Mouse (Mus musculus): Measurements from ENCODE around the gene Ifngr1.

Ifngr1 gene

DNA sequence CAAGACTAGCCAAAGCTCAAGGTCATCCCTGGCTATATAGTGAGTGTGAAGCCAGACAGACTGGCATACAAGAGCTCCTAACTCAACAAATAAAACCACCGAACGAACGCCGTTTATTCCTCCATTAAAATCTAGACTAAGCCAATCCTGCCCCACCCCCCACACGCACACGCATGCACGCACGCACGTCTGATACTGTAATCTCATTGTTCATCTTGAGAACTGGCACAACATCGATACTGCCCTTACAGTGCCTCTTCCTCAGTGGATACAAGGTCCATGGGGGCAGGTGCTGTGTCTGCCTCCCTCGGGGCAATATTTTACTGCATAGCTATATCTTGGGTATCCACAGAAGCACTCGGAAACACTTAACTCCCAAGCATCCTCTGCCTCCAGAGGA, 2.1 kb upstream of the Ifngr1 start:
- DNase-seq (ENCODE audit: low spot score), result no peak

DNA sequence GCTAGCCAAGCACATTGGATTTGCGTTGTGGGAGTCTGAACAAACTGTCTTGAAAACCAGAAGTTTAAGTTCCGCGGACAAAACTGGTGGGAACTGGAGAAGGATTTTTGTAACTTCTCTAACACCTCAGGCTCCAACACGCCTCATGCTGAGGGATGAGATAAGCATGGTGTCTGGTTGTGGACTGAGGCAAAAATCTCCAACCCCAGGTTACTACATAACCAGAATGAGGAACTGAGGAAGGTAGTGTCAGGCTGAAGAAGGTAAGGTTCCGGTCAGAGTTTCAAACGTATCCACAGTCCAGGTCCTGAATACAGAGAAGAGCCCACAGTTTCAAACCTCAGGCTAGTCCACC, 486 bp upstream of the Ifngr1 start:
- no peak for DNase-seq (ENCODE audit: low spot score)

DNA sequence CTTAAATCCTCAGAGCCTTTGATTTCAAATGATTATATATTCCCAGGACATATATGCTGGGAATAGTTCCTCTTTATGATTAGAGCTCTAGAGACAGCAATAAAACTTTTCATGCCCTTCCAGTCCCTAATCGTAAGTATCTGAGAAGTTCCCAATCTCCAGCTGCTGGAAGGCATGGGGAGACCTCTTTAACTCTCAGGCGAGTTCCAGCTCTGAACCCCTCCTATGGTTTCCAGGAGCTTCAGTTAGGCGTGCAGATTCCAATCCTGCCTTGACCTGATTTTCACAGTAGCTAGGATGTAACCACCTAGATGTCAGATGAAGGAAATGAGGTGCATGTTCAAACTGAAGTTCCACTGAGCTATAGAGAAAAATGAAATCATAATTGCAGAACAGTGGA, 807 bp downstream of the Ifngr1 start:
- DNase-seq (ENCODE audit: low spot score), result peak; percentile 23

DNA sequence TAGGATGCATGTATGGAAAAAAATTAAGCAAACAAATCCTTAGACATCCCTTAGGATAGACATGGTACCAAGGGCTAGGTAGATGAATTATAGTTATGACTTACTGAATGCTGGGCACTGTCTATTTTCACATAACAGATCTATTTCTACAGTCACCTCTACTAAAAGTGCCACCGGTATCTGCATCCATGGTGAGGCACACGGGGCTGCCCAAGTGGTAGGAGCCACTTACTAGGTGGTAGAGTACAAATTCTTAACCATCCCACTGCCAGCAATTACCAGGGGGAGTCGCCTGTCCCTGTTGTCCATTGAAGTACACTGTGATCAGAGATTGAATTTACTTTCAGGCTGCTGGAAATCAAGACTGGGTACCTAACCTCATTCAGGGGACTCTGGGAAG, 1.5 kb downstream of the Ifngr1 start:
- no peak for DNase-seq (ENCODE audit: low spot score)

DNA sequence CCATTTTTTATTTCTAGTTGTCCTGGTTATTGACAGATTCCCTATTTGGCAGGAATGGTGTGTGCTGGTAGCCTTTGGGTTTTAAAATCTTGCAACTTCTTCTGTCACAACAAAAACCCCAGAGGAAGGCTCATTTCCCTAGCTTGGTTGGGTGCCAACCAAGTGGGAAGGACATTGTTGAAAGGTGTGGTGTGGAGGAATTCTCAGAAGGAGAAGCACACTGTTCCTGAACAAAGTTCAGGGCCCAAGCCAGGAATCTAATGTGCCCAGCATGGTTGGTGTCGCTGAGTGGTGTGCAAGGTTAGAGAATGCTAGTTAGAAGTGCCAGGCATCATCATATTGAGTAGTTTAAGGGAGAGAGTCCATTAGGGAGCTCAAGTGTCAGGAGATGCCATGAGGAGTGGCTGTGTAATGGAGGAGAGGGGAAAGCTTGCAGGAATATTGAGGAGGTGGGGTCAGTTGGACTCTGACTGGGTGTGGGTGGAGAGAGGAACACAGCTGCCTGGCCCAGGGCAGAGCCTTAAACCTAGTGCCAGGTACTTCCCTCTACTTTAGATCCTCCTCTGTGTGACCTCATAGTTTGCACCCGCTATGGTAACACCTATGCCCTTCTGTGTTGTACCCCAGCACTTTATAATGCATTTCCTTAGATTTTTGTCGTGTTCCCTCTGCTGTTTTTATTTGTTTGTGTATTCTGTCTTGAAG, 2.6 kb downstream of the Ifngr1 start:
- peak; percentile 28 for DNase-seq (ENCODE audit: low spot score)

DNA sequence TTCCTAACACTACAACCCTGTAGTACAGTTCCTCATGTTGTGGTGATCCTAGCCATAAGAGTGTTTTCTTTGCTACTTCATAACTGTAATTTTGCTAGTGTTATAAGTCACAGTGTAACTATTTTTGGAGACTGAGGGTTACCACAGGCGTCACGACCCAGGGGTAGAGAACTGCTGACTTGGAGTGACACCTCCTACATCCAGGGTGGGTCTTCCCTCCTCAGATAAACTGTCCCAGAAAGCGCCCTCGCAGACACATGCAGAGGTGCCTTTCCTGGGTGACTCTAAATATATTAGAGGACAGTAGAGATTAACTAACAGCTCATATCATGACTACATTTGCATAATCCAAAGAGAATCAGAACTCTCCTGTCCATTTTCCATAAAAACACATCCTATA, 5.1 kb downstream of the Ifngr1 start:
- peak; percentile 42 for DNase-seq (ENCODE audit: low spot score)

DNA sequence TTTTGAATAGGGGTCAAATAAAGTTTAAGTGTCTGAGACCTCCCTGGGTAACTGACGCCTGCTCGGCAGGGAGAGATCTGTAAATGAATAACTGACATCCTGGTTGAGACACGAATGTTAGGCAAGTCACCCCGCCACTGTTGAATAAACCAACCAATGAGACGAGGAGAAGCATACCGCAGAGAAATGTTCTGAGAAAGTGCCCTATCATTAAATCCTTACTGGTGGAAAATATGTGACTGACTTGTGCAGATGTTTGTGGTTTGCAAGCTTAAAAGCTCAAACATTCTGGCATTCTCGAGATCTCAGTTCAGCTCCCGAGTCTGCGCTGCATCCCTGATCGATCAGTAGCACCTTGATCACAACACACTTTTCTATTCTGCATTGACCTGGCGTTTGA, 6.3 kb downstream of the Ifngr1 start:
- DNase-seq (ENCODE audit: low spot score), result peak; percentile 67

DNA sequence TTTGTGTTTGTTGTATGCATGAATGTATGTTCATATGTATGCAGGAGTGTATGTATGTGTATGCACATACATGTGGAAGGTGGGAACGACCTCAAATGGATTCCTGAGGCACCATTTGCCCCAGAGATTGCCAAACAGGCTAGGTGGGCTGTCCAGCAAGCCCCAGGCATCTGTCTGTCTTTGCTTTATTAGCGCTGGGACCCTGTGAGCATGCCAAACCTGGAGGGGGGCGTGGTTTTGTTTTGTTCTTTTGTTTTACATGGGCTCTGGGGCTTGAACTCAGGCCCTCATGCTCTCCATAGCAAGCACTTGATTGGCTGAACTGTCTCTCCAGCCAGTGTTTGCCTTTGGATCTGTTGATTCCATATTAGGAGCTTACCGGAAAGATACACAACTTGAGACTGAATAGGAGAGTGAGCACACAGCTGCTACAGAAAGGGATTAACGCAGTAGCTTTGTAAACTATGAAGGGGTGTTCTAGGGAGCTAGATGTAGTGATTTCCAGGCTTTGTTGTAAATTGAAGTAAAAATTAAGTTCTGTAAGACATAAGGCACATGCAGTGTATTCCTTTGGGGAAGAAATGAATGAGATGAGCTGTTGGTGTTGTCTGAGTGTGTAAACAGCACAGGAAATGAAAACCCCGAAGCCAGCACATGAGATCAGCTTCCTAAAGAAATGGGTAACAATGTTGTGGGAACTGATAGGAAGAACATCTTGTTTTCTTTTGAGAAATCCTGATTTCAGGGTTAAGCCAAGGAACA, 7.8 kb downstream of the Ifngr1 start:
- DNase-seq (ENCODE audit: low spot score), result no peak

DNA sequence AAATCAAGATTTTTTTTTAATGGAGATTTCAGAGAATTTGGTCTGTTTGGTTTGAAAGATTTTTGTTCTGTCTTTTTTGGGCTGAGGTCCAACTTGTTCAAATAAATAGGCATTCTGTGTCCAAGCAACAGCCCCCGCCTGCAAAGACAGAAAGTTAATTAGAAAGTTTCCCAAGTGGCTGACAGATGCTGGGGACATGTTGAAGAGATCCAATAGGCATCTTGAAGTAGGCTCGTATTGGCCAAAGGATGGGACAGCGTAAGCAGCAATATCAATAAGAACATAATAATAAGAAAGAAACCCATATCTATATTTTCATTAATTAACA, 8.3 kb downstream of the Ifngr1 start:
- DNase-seq (ENCODE audit: low spot score), result no peak

DNA sequence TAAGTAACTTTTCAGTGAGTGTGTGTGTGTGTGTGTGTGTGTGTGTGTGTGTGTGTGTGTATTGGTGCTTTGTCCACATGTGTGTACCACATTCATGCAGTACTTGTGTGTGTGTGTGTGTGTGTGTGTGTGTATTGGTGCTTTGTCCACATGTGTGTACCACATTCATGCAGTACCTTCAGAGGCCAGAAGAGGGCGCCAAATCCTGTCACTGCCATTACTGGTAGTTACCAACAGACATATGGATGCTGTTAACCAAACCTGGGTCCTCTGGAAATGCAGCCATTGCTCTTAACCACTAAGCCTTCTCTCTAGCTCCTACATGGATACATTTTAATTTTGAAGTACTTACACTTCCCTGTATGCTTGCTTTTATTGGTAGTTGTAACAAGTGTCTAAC, 9.8 kb downstream of the Ifngr1 start:
- DNase-seq (ENCODE audit: low spot score), result peak; percentile 66

DNA sequence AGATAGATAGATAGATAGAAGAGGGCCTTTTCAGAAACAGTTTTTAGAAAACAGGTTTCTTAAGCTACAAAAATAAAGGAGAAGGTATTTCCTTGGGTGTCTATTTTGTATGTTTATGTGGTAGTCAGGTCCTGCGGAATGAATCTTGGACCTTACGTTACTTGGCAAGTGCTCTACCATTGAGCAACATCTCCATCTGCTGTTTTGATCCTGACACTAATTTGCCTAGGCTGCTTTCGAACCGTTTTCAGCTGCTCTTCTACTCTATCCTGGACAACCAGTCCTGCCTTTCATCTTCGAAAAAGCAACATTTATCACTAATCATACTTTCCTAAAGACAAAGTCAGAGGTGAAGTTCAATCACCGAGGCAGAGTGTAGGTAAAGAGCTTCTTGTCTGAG, 11.5 kb downstream of the Ifngr1 start:
- no peak for DNase-seq (ENCODE audit: low spot score)

DNA sequence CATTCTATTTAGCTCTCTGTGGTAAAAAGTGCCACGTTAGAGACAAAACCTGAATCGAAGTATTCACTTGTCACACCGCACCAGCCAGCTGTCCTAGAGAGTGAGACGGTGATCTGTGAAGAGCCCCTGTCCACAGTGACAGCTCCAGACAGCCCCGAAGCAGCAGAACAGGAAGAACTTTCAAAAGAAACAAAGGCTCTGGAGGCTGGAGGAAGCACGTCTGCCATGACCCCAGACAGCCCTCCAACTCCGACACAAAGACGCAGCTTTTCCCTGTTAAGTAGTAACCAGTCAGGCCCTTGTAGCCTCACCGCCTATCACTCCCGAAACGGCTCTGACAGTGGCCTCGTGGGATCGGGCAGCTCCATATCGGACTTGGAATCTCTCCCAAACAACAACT, 17.4 kb downstream of the Ifngr1 start:
- no peak for DNase-seq (ENCODE audit: low spot score)

DNA sequence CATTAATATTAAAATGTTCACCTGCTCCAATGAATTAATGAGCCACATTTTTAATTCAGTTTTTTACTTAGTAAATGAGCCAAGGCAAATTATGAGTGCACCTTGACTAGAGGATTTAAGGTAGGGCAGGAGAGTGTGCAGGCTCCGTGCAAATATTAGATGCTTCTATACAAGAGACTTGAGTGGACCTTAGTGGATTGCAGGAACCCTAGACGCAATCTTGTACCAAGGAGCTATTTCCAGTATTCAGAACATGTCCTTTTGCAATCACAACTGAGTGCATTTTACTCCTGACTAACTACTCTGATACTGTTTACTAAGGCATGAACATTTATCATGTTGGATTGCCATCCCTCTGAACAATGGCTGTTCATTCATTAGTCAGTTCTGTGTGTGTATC, 19.9 kb downstream of the Ifngr1 start:
- no peak for DNase-seq (ENCODE audit: low spot score)

DNA sequence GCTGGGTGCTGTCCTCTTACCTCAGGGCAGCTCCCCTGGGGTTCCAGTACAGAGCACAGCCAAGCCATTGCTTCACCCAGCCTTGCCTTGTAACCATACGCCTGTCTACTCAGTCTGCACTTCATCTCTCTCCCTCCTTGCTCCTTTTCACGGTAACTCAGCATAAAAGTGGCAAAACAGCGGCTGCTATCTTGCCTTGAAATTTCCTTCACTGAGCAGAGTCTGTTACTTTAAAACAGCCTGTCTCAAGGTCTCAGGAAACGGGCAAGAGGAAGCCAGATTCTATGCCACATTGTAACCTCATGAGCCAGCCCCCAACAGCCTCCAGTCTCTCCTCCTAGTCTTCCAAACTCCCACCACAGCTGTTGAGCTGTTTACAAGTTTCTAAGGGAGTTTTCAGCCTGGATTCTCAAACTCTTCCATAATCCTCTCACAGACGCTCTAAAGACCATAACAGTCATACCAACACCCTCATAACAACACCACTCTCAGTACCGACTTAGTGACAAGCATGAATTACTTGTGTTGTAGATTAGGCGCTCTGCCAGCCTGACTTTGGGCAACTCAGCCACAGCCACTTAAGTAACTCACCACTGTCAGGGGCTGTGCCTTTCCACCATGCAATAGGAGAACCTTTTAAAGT, 21.5 kb downstream of the Ifngr1 start:
- DNase-seq (ENCODE audit: low spot score), result peak; percentile 34

DNA sequence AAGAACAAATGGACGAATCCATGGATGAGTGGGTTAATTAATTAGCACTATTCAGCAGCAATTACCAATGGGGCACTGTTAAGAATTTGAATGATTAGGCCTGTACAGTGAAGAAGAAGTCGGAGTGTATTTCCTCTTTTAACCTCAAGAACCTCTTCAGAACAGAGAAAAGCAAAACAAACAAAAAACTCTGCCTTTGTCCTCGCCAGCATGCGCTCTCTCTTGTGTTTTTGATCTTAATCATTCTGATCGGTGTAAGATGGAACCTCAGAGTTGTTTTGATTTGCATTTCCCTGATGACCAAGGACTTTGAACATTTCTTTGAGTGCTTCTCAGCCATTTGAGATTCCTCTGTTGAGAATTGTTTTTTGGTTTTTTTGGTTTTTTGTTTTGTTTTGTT, 28.0 kb downstream of the Ifngr1 start:
- peak; percentile 60 for DNase-seq (ENCODE audit: low spot score)

DNA sequence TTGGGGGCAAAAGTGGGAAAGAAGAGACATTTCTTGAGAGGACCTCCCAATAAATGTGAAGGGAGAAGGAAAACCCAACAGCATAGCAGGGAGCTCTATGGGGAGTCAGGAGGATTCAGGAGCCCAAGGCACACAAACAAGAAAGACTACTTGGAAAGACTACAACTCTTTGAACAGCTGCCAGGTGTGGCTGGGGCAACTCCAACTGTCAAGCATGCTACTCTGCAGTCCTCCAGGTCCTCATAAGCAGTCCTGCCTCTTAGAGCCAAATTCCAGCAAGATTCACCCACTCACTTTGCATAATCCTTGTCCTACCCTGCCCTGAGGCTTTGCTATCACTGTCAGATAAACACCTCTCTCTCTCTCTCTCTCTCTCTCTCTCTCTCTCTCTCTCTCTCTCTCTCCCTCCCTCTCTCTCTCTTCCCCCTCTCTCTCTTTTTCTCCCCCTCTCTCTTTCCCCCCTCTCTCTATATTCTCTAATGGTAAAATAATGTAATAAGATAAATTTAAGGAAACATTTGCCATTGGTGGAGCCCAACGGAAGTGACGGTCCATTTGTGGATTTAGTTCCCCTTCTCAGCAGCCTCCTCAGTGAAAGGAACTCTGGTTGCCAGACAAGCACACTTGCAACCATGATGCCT, 29.8 kb downstream of the Ifngr1 start, which contains the start of gene Il22ra2:
Gene Il22ra2, plus strand, starts transcription at position 591 of the 641 bp plus-strand sequence.
- DNase-seq (ENCODE audit: low spot score), result no peak

DNA sequence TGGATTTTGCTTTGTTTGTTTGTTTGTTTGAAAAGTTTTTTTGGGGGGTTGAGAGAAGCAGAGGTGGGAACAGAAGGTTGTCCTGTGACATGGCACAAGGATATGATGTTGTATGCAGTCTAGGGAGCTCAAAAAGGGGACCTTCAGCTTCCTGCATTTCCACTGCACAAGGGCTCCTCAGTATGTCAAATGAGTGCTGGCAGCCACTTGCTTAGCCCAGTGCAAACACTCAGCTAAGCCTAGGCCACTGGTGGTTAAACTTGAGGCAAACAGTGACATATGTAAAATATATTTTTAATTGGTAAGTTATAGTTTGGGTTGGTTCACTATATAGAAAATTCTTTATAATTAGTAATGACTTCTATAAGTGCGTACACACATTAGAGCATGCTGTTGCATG, 32.9 kb downstream of the Ifngr1 start:
- no peak for DNase-seq (ENCODE audit: low spot score)

DNA sequence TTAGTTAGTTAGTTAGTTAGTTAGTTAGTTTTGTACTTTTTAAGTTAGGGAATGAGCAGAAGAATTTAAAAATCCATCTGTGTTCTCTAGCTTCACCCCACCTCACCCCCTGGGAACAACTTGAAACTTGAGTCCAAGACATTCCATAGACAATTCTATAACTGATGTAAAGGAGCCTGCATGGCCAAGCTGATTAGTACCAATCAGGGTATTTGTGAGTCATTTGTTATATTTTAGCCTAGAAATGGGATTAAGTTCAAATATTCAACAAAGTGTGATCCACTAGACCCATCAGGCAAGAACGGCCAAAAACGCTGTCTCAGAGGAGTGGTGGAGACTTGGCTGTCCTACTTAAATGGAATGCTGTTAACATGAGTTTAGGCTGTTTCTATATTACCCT, 35.6 kb downstream of the Ifngr1 start:
- DNase-seq (ENCODE audit: low spot score), result no peak

DNA sequence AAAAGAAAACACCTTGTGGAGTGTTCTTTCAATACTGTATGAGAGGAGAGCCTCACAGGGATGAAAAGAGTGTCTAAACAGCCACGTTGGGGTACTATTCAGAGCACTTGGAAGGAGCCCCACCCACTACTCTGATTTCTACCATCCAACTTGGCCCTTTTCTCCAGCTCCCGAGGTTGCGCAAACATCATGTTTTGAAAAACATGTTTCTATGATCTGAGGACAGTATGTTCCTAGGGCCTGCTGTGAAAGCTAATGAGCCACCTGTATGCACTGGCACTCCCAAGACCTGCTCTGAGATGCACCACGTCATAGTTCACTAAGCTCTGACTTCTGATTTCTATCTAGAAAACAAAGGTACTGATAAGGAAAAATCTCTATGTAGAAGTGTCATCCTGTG, 36.0 kb downstream of the Ifngr1 start:
- DNase-seq (ENCODE audit: low spot score), result no peak

DNA sequence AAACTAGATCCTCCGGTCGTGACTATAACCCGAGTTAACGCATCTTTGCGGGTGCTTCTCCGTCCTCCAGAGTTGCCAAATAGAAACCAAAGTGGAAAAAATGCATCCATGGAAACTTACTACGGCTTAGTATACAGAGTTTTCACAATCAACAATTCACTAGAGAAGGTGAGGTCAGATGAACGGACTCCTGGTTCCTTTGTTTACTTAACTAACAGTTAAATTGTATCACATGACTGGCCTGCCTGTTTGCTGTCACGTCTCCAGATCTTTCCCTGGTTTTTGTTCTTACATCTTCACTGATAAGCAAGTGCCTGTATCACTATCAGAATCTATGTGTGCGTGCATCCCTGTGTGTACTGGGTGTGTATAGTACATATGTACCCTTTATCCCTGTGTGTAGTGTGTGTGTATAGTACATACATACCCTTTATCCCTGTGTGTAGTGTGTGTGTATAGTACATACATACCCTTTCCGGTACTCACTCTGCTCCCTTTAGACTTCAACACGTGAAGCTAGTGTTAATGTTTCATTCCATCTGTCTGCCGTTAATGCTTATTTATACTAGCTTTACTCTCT, 40.0 kb downstream of the Ifngr1 start:
- DNase-seq (ENCODE audit: low spot score), result no peak

DNA sequence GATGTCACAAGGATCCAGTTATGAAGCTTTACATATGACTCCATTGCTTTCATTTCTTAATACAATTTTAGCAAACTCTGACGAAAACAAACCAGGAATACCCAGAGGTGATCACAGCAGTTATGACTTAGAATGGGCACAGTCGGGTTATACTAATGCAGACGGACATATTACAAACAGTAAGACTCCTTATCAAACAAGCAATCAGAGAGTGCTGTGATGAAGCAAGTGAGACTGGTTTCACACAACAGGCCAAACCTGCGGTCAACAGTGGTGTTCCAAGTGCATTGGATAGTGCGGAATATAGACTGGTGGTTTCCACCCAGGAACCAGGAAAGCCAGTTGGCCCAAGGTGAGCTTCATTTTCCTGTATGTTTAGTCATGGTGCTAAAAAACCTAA, 47.1 kb downstream of the Ifngr1 start:
- no peak for DNase-seq (ENCODE audit: low spot score)

DNA sequence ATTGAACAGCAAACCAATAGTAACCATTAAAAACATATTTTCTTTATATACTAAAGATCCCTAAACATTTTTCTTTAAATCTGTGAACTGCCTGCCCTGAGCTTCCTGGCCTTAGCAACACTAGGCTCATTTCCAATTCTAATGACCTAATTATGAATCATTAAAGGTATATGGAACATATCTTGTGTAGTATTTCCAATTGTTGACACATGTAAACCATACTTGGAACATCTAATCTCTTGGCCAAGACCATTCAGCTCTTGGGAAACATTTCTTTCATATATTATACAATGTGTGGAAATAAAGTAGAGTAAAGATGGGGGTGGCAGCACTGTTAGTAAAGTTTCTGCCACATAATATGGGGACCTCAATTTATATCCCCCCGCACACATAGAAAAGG, 47.9 kb downstream of the Ifngr1 start:
- no peak for DNase-seq (ENCODE audit: low spot score)

DNA sequence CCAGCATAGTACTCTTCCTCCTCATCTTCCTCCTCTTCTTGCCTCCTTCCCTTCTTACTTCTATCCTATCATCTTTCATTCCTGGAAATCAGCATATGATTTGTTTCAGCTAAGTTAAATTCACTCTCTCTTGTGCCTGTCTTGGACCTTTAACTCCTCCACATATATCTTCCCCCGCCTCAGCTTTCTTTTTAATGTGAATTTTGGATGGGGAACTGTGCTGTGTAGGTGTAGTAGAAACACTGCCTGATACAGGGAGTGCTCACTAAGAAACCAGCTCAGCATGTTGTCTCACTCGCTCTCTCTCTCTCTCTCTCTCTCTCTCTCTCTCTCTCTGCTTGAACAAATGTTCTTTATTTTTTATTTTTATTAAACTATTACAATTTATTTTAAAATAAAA, 53.4 kb downstream of the Ifngr1 start:
- no peak for DNase-seq (ENCODE audit: low spot score)

All from T-cell, adult 2 months (primary cell).